In genomic region chr12:23009662-23010061, GRCm38 (mm10) we compare ENCODE assay signal across 8 mouse cellular contexts.
DNase-seq lines count a peak whose midpoint lies in the region; ATAC-seq and TF ChIP-seq lines count a peak whose summit lies in the region.
"Not testable (repeated sequence)": the region's sequence is repeated elsewhere in the genome, so short reads cannot be mapped to it uniquely, and the experiment has no call there.

No protein-coding gene starts in this region.

- H3K27me3 ChIP-seq in forebrain, embryonic 13.5 days; heart, embryonic 16.5 days (ENCODE audit: control insufficient read depth, insufficient read depth, low read length); intestine, embryonic 15.5 days (replicated peaks); limb, embryonic 12.5 days; lung, embryonic 14.5 days (ENCODE audit: insufficient read depth, low read length); testis, adult 2 months (ENCODE audit: control insufficient read depth, insufficient read depth, low read length): not testable (repeated sequence)

- H3K9me3 ChIP-seq in forebrain, embryonic 13.5 days (replicated peaks); heart, embryonic 16.5 days (replicated peaks; ENCODE audit: control insufficient read depth, low read length); intestine, embryonic 15.5 days; limb, embryonic 12.5 days; lung, embryonic 14.5 days (ENCODE audit: low read depth, low read length): not testable (repeated sequence)

- TF ChIP-seq CTCF in lung, embryonic 14.5 days (IDR thresholded peaks at IDR 0.05; ENCODE audit: low read depth); testis, adult 2 months (IDR thresholded peaks at IDR 0.05; ENCODE audit: control insufficient read depth, insufficient read depth, insufficient replicate concordance, low read depth, low read length): not testable (repeated sequence)

- not testable (repeated sequence) for TF ChIP-seq POLR2A in testis, adult 2 months (IDR thresholded peaks at IDR 0.05; ENCODE audit: control insufficient read depth, low read depth, low read length)

- H3K4me1 ChIP-seq in forebrain, embryonic 13.5 days; heart, embryonic 16.5 days (ENCODE audit: control insufficient read depth, insufficient read depth, low read length); intestine, embryonic 15.5 days (replicated peaks); limb, embryonic 12.5 days (replicated peaks); lung, embryonic 14.5 days (ENCODE audit: insufficient read depth); testis, adult 2 months (ENCODE audit: control insufficient read depth, insufficient read depth, low read length): not testable (repeated sequence)

- not testable (repeated sequence) for H3K27ac ChIP-seq in forebrain, embryonic 13.5 days; heart, embryonic 16.5 days (ENCODE audit: low read length); intestine, embryonic 15.5 days; limb, embryonic 12.5 days; lung, embryonic 14.5 days (ENCODE audit: low read depth); testis, adult 2 months (ENCODE audit: control insufficient read depth, insufficient read depth, low read depth, low read length)

- peak overlapping the region; percentile 39 for H3K4me3 ChIP-seq in forebrain, embryonic 13.5 days
- H3K4me3 ChIP-seq in heart, embryonic 16.5 days (ENCODE audit: low read length), result peak overlapping the region; percentile 53
- H3K4me3 ChIP-seq in intestine, embryonic 15.5 days (replicated peaks), result peak overlapping the region; percentile 47
- peak overlapping the region; percentile 48 for H3K4me3 ChIP-seq in limb, embryonic 12.5 days (replicated peaks)
- peak overlapping the region; percentile 40 for H3K4me3 ChIP-seq in lung, embryonic 14.5 days (ENCODE audit: low read depth, low read length)
- peak overlapping the region; percentile 59 for H3K4me3 ChIP-seq in testis, adult 2 months (ENCODE audit: control insufficient read depth, low read depth, low read length)

- H3K36me3 ChIP-seq in forebrain, embryonic 13.5 days (ENCODE audit: poor library complexity, severe bottlenecking); heart, embryonic 16.5 days (ENCODE audit: control insufficient read depth, insufficient read depth); intestine, embryonic 15.5 days; limb, embryonic 12.5 days; lung, embryonic 14.5 days (ENCODE audit: insufficient read depth); testis, adult 2 months (ENCODE audit: control insufficient read depth, insufficient read depth, low read length): not testable (repeated sequence)

- peak; percentile 19 for DNase-seq in embryo, embryonic 11 days
- peak; percentile 12 for DNase-seq in lung, embryonic 14.5 days
- peak; percentile 42 for DNase-seq in neural tube, embryonic 10.5 days (ENCODE audit: extremely low spot score, low spot score)

- 0 out of 2 replicates have a peak overlapping the region, but pooled peaks have one; percentile 37 for H3K9ac ChIP-seq in forebrain, embryonic 13.5 days
- H3K9ac ChIP-seq in heart, embryonic 16.5 days (ENCODE audit: low read length), result peak overlapping the region; percentile 59
- H3K9ac ChIP-seq in intestine, embryonic 15.5 days, result peak overlapping the region; percentile 47
- peak overlapping the region; percentile 65 for H3K9ac ChIP-seq in limb, embryonic 12.5 days (replicated peaks)
- H3K9ac ChIP-seq in lung, embryonic 14.5 days, result peak overlapping the region; percentile 50

- not testable (repeated sequence) for ATAC-seq in forebrain, embryonic 13.5 days; heart, embryonic 16.5 days (replicated peaks; ENCODE audit: extremely low read depth, insufficient read depth, low FRiP score); intestine, embryonic 15.5 days; limb, embryonic 12.5 days (ENCODE audit: insufficient number of reproducible peaks, insufficient read depth, low FRiP score, low TSS enrichment, low read depth); lung, embryonic 14.5 days (ENCODE audit: insufficient read depth)

- peak overlapping the region; percentile 47 for H3K4me2 ChIP-seq in forebrain, embryonic 13.5 days
- H3K4me2 ChIP-seq in heart, embryonic 16.5 days (ENCODE audit: low read depth, low read length), result peak overlapping the region; percentile 52
- peak overlapping the region; percentile 53 for H3K4me2 ChIP-seq in intestine, embryonic 15.5 days (replicated peaks)
- peak overlapping the region; percentile 41 for H3K4me2 ChIP-seq in limb, embryonic 12.5 days
- peak overlapping the region; percentile 44; the same call in 1 of the 2 replicates for H3K4me2 ChIP-seq in lung, embryonic 14.5 days

- 2% methylated on average over 21 of the region's 48 CpGs for WGBS in forebrain, embryonic 13.5 days
- WGBS in heart, embryonic 16.5 days, result 2% methylated on average over 19 of the region's 48 CpGs
- 0% methylated on average over 26 of the region's 48 CpGs for WGBS in intestine, embryonic 15.5 days
- under 1% methylated on average over 17 of the region's 48 CpGs for WGBS in limb, embryonic 12.5 days
- 0% methylated on average over 23 of the region's 48 CpGs for WGBS in lung, embryonic 14.5 days
